In the genomic region with DNA sequence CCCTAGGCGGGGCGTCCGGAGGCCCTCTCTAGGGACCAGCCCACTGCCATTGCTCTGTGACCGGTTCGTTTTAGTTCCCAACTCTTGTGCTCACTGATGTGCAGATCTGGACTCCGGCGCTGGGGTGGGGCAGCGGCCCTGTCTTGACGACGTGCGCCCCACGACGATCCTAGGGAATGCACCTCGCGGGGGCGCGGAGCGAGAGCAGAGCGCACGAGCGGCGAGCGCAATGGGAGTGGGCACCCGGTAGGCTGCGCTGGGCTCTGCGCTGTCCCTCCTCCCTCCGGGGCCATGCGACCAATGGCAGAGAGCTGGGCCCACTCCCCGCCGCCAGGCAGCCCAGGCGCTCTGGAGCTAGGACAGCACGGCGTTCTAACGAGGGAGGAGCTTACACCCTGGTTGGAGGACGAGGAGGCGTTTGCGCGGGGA, we compare ENCODE assay signal across 8 mouse cellular contexts. TPM values are rescaled to one million over a fixed set of nuclear protein-coding genes. Genes with fewer than 3 reads are reported as not detected.
DNase-seq lines count a peak whose midpoint lies in the region; ATAC-seq and TF ChIP-seq lines count a peak whose summit lies in the region.

A gene (minus strand): TSS at position 245 of the 429 bp plus-strand sequence.

- ATAC-seq in midbrain, embryonic 11.5 days (ENCODE audit: low FRiP score) = peak; percentile 100

- TF ChIP-seq POLR2A in testis, adult 2 months (IDR thresholded peaks at IDR 0.05; ENCODE audit: control insufficient read depth, low read depth, low read length) = no peak

- peaks cover 2% of the 10 kb centered on the region for H3K4me1 ChIP-seq in midbrain, embryonic 11.5 days (ENCODE audit: control insufficient read depth, insufficient read depth, low read length)
- peaks cover 10% of the 10 kb centered on the region for H3K4me1 ChIP-seq in testis, adult 2 months (ENCODE audit: control insufficient read depth, insufficient read depth, low read length)

- H3K27me3 ChIP-seq in midbrain, embryonic 11.5 days (ENCODE audit: control insufficient read depth, insufficient read depth, low read length) = peaks cover 18% of the 10 kb centered on the region
- H3K27me3 ChIP-seq in testis, adult 2 months (ENCODE audit: control insufficient read depth, insufficient read depth, low read length) = no peaks in the 10 kb centered on the region

- no peak within 1 kb of the TSS for H3K27ac ChIP-seq in midbrain, embryonic 11.5 days (ENCODE audit: low read depth, low read length)
- H3K27ac ChIP-seq in testis, adult 2 months (ENCODE audit: control insufficient read depth, insufficient read depth, low read depth, low read length) = no peak within 1 kb of the TSS

- peak; percentile 70 for DNase-seq in heart, adult 11 months
- no peak for DNase-seq in heart, adult 8-10 months (ENCODE audit: low spot score)
- peak; percentile 83 for DNase-seq in brain, adult 2 months (ENCODE audit: low read depth, low spot score)
- DNase-seq in frontal cortex, postnatal 25 days (ENCODE audit: low spot score in 2 of 2) = peak; percentile 36 to 43
- peak; percentile 69 to 80 for DNase-seq in layer of hippocampus, postnatal 10 days (ENCODE audit: low spot score in 2 of 2)
- peak; percentile 96 for DNase-seq in midbrain, embryonic 11.5 days (ENCODE audit: low spot score, missing footprints)
- DNase-seq in c-Kit-positive CD71-positive TER-119-positive erythroid progenitor cells, embryonic 14.5 days (ENCODE audit: low spot score) = no peak

- WGBS in midbrain, embryonic 11.5 days = under 1% methylated on average over 33 of the region's 38 CpGs

- no peaks in the 10 kb centered on the region for H3K9me3 ChIP-seq in midbrain, embryonic 11.5 days (ENCODE audit: control insufficient read depth, low read length)

- H3K36me3 ChIP-seq in midbrain, embryonic 11.5 days (ENCODE audit: control insufficient read depth, insufficient read depth, low read length) = no peaks in the 10 kb centered on the region
- no peaks in the 10 kb centered on the region for H3K36me3 ChIP-seq in testis, adult 2 months (ENCODE audit: control insufficient read depth, insufficient read depth, low read length)

- peak within 1 kb of the TSS; percentile 59 for H3K9ac ChIP-seq in midbrain, embryonic 11.5 days (ENCODE audit: low read length)

- peak within 1 kb of the TSS; percentile 48 for H3K4me3 ChIP-seq in midbrain, embryonic 11.5 days (ENCODE audit: low read depth, low read length)
- H3K4me3 ChIP-seq in testis, adult 2 months (ENCODE audit: control insufficient read depth, low read depth, low read length) = peak within 1 kb of the TSS; percentile 64

- peak within 1 kb of the TSS; percentile 78 for H3K4me2 ChIP-seq in midbrain, embryonic 11.5 days

- TF ChIP-seq CTCF in testis, adult 2 months (IDR thresholded peaks at IDR 0.05; ENCODE audit: control insufficient read depth, insufficient read depth, insufficient replicate concordance, low read depth, low read length) = no peak

RNA-seq across cellular contexts. Expression of the gene that starts here (rescaled TPM):
- total RNA-seq in heart, adult 8-10 months (2022) = under 1 TPM; 0.14 to 0.31 (median 0.19) TPM
- total RNA-seq in layer of hippocampus, postnatal 10 days (2021) = 10 to 100 TPM; 90.2 to 95.5 TPM
- 0.06 and 0.16 TPM in 2 replicates for polyA plus RNA-seq in midbrain, embryonic 11.5 days (2014; fragmentation: Nextera tagmentation; extraction: Ambion mirVana)
- 0.02 and 0.05 TPM in 2 replicates for polyA plus RNA-seq in testis, adult 2 months (2012; rRNA removed)

Comparison
In these comparisons a context has a peak if more than half of its experiments do, and no peak if none do; other contexts are left out.
1. RNA of the gene that starts here (total RNA-seq): 90.2 to 95.5 TPM in layer of hippocampus, postnatal 10 days; 0.14 to 0.31 TPM in heart, adult 8-10 months; every median in the first group is over 10 times any median in the second.
2. DNase-seq: peak in heart, adult 11 months (single experiment), brain, adult 2 months (single experiment), frontal cortex, postnatal 25 days (2 of 2) and layer of hippocampus, postnatal 10 days (2 of 2); none in heart, adult 8-10 months (single experiment) and c-Kit-positive CD71-positive TER-119-positive erythroid progenitor cells, embryonic 14.5 days (single experiment).
3. Peak in DNase-seq, ATAC-seq, H3K4me3 ChIP-seq, H3K9ac ChIP-seq and H3K4me2 ChIP-seq in midbrain, embryonic 11.5 days; RNA of the gene not detected or under 1 TPM.